Comparison of ENCODE assay signal across 28 mouse cellular contexts in genomic region chr17:46574535-46574934, GRCm38 (mm10).
"Had no signal": no experiment of that assay in that cellular context is flagged by ENCODE, and none has a peak within 500 bp of the region (broad histone marks: within the 10 kb centered on the region; RNA-seq: fewer than 3 reads in every experiment).

No protein-coding gene starts in this region.

- H3K27ac ChIP-seq: gastrocnemius, adult 2 months; heart, embryonic 10.5 days; hindbrain, embryonic 13.5 days; hindbrain, embryonic 15.5 days; hindbrain, postnatal 0 days; kidney, embryonic 15.5 days; kidney, postnatal 0 days; left cerebral cortex, adult 2 months; limb, embryonic 10.5 days; limb, embryonic 12.5 days; liver, embryonic 13.5 days; liver, embryonic 15.5 days had no signal

- H3K27me3 ChIP-seq: heart, embryonic 12.5 days; hindbrain, embryonic 13.5 days; hindbrain, embryonic 15.5 days; kidney, embryonic 15.5 days; limb, embryonic 12.5 days; liver, embryonic 13.5 days; liver, embryonic 15.5 days had no signal

- H3K4me2 ChIP-seq: heart, embryonic 12.5 days; hindbrain, embryonic 13.5 days; hindbrain, embryonic 15.5 days; kidney, embryonic 15.5 days; limb, embryonic 12.5 days; liver, embryonic 11.5 days; liver, embryonic 13.5 days; liver, embryonic 15.5 days had no signal

- H3K9ac ChIP-seq: heart, embryonic 12.5 days; hindbrain, embryonic 13.5 days; hindbrain, embryonic 15.5 days; kidney, embryonic 15.5 days; limb, embryonic 12.5 days; liver, embryonic 13.5 days; liver, embryonic 15.5 days; liver, postnatal 0 days had no signal

- H3K4me3 ChIP-seq: gastrocnemius, adult 2 months; heart, embryonic 10.5 days; heart, embryonic 12.5 days; hindbrain, embryonic 13.5 days; hindbrain, embryonic 15.5 days; kidney, embryonic 15.5 days; left cerebral cortex, adult 2 months; limb, embryonic 10.5 days; limb, embryonic 12.5 days; liver, embryonic 13.5 days; liver, embryonic 15.5 days had no signal

- DNase-seq: gastrocnemius, adult 2 months; gastrocnemius, postnatal 10 days; gastrocnemius, postnatal 25 days; heart, adult 18-20 months; heart, postnatal 14 days; heart, postnatal 36 days; kidney, adult 11 months; kidney, adult 2 months; kidney, adult 9 months; kidney, postnatal 14 days; kidney, postnatal 36 days; layer of hippocampus, adult 9-11 months; liver; liver, embryonic 13.5 days; liver, postnatal 0 days had no signal

- ATAC-seq: hindbrain, postnatal 0 days; intestine, embryonic 16.5 days; liver, postnatal 0 days had no signal

- H3K4me1 ChIP-seq: heart, embryonic 10.5 days; heart, embryonic 12.5 days; hindbrain, embryonic 13.5 days; hindbrain, embryonic 15.5 days; kidney, embryonic 15.5 days; limb, embryonic 10.5 days; limb, embryonic 12.5 days; liver, embryonic 13.5 days; liver, embryonic 15.5 days had no signal

- H3K9me3 ChIP-seq: heart, embryonic 10.5 days; heart, embryonic 12.5 days; hindbrain, embryonic 13.5 days; hindbrain, embryonic 15.5 days; kidney, embryonic 15.5 days; limb, embryonic 10.5 days; limb, embryonic 12.5 days; liver, embryonic 13.5 days; liver, embryonic 15.5 days had no signal
